Mouse (Mus musculus) cerebellum, postnatal 36 days (tissue): ENCODE results near the gene Sox6.
"Not testable (repeated sequence)": the region's sequence is repeated elsewhere in the genome, so short reads cannot be mapped to it uniquely, and the experiment has no call there.

Experiments used
- DNase-seq, 2 experiments: peaks; one replicate each; pipeline ENCODE4 v3.0.0; 2021 to 2022; ENCODE audit warnings: mixed read lengths in 2 of 2

Sox6 gene

DNA sequence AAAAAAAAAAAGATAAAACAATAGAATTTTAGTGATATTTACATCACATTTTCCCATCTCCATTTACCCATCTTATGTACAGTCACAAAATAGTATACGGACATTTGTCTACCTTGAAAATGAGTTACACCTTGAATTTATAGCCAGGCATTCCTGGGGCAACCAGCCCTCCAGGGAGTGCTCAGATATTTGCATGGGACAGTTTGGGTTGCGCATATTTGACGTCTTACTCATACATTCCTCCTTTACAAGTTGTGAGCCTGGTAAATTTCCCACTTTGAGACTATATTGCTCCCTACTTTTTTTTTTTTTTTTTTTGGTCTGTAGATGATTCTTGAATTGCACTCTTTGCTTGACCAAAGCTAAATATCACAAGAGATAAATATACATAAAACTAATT lies 407.9 kb downstream of the Sox6 start:
- no peak for DNase-seq

- no peak for DNase-seq
Measured at GRCm38 (mm10) chr7:115630287-115630686, 408.3 kb downstream of the Sox6 start.

- DNase-seq = no peak
Measured at GRCm38 (mm10) chr7:115628766-115629165, 409.8 kb downstream of the Sox6 start.

DNA sequence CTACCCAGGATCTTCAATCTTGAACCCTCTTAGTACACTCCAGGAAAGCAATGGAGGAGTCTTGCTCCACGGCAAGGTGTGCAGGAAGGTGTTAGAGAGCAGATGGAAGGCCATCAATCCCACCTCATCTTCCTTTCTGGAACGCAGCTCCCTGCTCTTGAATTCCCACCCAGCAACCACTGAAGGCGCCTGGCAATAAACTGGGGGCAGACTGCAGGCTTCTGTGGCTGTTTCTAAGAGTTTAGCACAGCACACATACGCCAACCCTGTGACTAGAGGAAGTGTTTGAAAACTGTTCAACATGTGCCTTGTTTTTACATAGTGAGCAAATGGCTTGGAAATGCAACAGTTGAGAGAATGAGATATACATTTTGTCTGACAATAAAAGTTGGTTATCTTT lies 412.6 kb downstream of the Sox6 start:
- no peak for DNase-seq

- DNase-seq = no peak
Measured at GRCm38 (mm10) chr7:115624907-115625552, 413.6 kb downstream of the Sox6 start.

DNA sequence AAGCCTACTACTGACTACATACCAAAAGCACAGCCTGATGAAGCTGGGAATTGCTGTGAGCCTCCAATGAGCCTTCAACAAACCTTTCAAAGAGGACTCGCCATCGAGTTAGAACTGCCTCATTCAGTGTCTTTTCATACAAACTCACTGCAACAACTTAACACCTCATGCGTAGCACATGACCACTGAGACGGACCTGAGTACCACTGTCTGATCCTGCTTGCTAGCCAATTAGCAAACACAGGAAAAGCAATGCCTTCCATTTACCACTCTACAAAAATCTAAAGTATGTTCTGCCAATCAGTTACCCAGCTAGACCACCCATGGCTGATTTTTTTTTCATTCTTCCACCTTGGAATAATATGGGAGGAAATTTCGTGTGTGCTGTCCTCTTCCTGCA lies 414.1 kb downstream of the Sox6 start:
- no peak for DNase-seq

DNA sequence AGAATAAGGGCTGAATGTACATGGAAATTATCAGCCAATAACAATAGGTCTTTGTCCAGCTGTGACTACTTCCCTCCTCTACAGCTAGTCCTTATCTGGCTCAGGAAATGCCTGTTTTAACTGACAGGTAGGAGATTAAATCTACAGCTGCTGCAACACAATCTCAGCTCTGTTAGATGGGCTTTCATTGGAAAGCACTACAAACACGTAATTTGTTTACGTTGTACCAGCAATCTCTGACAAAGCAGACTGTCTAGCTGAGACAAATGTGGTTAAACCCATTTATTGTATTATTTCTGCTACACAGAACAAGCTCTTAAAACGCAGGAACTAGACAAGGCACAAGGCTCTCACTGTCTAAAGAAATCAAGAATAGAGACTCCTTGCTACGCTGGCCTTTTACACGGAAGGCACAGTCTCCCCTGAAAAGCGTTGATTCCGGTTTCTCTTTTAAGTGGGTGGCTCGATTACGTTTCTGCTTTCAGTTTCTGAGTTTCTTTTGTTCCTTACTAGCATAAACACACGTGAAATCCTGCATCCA lies 422.8 kb downstream of the Sox6 start:
- DNase-seq = no peak

GRCm38 (mm10) chr7:115607485-115607884 lies 431.1 kb downstream of the Sox6 start:
- no peak for DNase-seq

DNA sequence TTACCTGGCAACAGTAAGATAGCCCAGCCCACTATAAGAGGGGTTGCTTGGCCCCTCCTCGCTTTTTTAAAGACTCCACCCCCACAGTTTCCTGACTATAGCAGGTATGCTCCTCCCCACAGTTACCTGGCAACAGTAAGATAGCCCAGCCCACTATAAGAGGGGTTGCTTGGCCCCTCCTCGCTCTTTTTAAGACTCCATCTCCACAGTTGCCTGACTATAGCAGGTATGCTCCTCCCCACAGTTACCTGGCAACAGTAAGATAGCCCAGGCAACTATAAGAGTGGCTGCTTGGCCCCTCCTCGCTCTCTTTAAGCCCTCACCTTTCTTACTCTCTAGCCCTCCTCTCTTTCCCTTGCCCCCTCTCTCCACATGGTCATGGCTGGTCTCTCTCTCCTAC lies 432.5 kb downstream of the Sox6 start:
- DNase-seq = not testable (repeated sequence)

DNA sequence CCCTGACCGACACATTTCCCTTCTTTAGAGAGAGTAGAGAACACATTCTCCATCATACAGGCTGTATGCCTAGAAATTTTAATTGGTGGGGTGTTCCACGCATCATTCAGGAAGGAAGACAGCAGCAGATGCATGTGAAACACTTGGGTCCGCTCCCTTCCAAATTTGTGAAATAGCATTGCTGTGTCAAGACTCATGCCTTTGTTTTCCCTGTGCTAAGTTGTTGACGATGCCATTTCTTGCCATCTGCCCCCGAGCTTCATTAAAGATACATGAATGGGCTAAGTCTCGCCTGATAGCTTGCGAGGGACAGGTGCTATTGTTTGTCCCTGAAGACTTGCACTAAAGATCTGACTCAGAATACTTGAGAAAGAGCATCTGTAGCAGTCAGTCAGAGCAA lies 433.7 kb downstream of the Sox6 start:
- DNase-seq = no peak

- no peak for DNase-seq
Measured at GRCm38 (mm10) chr7:115597376-115597775, 441.2 kb downstream of the Sox6 start.

- DNase-seq = no peak
Measured at GRCm38 (mm10) chr7:115580461-115580860, 458.1 kb downstream of the Sox6 start.

GRCm38 (mm10) chr7:115579826-115580225 lies 458.8 kb downstream of the Sox6 start:
- DNase-seq = no peak

DNA sequence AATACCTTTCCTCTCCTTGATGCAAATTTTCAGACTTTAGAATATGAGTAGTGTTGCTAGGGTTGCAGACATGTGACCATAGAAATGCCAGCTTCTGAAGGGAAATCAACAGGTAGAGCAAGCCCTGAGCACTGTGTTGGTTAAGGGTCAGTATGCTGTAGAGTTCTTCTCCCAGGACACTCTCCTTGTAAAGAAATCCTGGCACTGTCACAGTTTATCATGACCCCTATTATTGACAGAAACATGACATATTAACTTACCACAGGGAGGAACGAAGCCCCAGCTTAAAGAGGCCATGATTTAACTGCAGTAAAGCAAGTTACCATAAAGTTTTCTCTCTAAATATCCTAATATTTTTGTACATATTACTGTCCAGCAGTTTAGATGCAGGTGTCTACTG lies 462.2 kb downstream of the Sox6 start:
- no peak for DNase-seq

GRCm38 (mm10) chr7:115574834-115575233 lies 463.8 kb downstream of the Sox6 start:
- DNase-seq = no peak

DNA sequence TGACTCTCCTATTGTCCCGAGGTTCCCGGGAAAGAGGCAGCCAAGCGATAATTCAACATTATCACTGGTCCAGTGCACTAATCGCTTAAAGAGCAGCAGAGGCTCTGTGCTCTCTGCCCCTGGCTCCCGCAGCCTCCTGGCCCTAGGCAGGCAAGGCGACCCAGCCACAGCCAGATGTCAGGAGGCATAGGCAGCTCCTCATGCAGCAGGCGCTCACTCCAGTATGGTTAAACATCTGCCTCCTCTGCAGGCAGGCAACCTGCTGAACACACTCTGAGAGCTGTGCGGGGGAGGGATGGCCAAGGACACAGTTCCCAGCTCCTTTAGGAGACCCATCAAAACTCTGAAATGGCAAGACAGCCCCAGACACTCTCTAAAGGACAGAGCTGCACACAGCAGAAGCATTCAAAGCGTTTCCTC lies 469.8 kb downstream of the Sox6 start:
- no peak for DNase-seq

DNA sequence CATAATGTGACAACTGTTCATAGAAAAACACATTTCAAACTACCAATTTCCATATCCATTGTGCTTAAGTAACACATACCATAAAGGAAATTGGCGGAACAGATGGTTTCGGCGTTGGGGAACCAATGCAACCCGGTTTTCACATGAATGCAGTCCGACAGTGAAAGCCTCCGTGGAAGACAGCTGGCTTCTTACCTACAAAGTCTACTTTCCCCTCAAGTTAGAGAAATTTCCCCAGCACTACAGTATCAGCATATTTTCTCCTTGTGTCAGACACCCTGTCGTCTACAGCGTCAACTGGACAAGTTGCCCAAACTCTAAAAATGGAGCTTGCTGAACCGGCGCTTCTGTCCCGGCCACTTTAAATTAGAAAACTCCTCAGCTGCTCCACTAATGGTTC lies 470.3 kb downstream of the Sox6 start:
- no peak for DNase-seq

- DNase-seq = no peak
Measured at GRCm38 (mm10) chr7:115566818-115567217, 471.8 kb downstream of the Sox6 start.

DNA sequence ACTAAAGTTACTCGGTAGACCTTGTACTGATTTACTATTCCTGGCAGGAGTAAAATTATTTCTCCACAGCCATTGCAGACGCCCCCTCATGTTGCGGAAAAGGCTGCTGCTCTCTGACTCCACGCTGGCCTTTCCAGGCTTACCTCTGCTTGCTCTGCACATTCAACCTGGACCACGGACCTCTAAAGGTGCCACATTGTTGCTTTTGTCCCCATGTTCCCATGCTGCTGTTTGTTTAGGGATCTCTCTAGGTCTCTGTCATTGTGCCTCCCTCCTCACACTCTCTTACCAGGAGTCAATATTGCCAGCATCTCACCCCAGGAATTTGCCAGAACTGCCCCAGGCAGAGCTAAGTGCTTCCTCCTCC lies 473.6 kb downstream of the Sox6 start:
- DNase-seq = no peak

DNA sequence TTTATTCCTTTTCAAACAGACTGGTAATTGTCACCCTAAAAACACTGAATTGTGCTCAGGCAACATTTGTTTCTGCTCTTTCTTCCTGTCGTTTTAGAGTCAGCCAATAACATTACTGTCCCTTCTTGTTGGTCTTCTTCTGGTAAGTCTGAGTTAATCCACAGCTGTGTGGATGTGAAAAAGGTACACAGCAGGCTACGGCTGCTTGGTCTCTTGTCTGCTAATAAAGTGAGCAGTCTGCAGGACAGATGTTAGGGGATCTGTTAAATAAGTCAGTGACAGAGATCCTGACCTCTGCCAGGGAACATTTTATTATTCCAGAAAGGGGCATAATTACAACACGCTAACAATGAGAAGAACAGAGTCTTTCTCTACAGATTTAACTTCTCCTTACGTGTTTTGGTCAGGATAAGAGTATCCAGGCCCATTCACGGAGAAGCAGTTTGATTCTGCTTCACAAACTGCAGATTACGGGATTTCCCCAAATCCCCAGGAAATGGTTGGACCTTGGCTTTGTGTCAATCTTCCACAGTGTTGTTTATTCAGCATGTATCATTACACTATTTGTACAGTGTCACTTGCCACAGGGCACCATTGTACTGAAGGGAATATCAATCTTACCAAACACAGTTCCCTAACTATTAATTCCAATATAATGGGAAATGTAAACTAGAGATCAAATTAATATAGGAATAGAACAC lies 474.1 kb downstream of the Sox6 start:
- DNase-seq = no peak

- no peak for DNase-seq
Measured at GRCm38 (mm10) chr7:115556677-115557076, 481.9 kb downstream of the Sox6 start.

DNA sequence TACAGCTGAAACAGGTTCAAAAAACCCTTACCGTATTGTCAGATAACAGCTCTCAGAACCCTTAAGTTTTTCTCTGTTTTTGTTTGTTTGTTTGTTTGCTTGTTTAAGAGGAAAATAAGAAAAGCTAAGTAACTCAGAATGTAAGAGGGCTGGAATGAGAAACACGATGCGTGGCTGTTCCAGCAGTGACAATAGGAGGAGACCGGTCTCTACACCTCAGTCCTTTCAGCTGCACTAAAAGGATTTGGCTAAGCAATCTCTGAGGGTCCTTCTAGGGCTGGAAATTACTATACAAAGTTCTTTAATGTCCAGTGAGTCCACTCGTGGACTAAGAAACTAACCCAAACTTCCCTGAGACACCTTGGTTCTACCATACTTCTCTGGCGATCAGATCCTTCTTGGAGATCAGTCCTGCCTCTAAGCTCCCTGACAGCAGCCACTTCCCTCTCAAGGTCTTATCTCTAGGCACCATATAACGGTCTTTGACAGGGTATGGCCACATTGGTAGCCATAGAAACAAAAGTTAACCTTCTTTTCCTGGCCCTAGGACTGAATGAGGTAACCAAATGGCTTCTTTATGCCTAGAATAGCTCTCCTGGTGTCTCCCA lies 488.3 kb downstream of the Sox6 start:
- no peak for DNase-seq

- no peak for DNase-seq
Measured at GRCm38 (mm10) chr7:115549670-115550069, 488.9 kb downstream of the Sox6 start.
